Mouse (Mus musculus): ENCODE measurements around the gene Cd320. TPM values are rescaled to one million over a fixed set of nuclear protein-coding genes. Genes with fewer than 3 reads are reported as not detected.
"Not testable (repeated sequence)": the region's sequence is repeated elsewhere in the genome, so short reads cannot be mapped to it uniquely, and the experiment has no call there.

Gene Cd320
- polyA plus RNA-seq, 1 experiment, result 4.4 TPM

DNA sequence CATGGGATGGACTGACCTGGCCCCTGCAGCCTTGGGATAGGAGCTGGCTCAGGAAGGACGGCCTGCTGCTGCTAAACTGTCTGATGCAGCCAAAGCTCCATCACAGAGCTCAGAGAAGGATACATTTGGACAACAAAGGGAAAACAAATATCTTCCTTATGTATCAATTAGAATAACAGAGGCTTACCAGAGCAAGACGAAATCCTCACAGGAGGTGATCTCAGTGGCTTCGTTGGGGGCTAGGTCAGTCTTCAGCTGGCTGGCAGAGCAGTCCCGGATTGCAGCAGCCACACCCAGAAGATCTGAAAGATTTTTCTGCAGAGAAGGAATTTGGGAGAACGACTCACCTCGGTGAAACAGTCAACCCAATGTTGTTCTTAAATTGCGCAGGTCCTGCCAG, 49.5 kb downstream of the Cd320 start:
- no peak for TF ChIP-seq POLR2A (IDR thresholded peaks at IDR 0.05; ENCODE audit: borderline replicate concordance, low read depth, low read length)
- no peak for TF ChIP-seq CTCF (IDR thresholded peaks at IDR 0.05; ENCODE audit: low read depth, low read length)
- Histone ChIP-seq H3K4me3 (ENCODE audit: insufficient read depth, low read length) (no peak overlapping the region), H3K27ac (ENCODE audit: insufficient read depth, low read depth, low read length) (no peak overlapping the region), H3K4me1 (ENCODE audit: control insufficient read depth, insufficient read depth, low read length) (peaks cover 11% of the 10 kb centered on the region)

- peaks cover 11% of the 10 kb centered on the region for H3K4me1 ChIP-seq (ENCODE audit: control insufficient read depth, insufficient read depth, low read length)
- H3K27ac ChIP-seq (ENCODE audit: insufficient read depth, low read depth, low read length); H3K4me3 ChIP-seq (ENCODE audit: insufficient read depth, low read length): not testable (repeated sequence)
These were observed 50.1 kb downstream of the Cd320 start for GRCm38 (mm10) chr17:33893011-33893410.

GRCm38 (mm10) chr17:33897114-33897794, 54.4 kb downstream of the Cd320 start:
- TF ChIP-seq CTCF (IDR thresholded peaks at IDR 0.05; ENCODE audit: low read depth, low read length) (peak; percentile 46), POLR2A (IDR thresholded peaks at IDR 0.05; ENCODE audit: borderline replicate concordance, low read depth, low read length) (no peak)
- no peak overlapping the region for H3K4me3 ChIP-seq (ENCODE audit: insufficient read depth, low read length)
- H3K4me1 ChIP-seq (ENCODE audit: control insufficient read depth, insufficient read depth, low read length), result peaks cover 6% of the 10 kb centered on the region
- no peak overlapping the region for H3K27ac ChIP-seq (ENCODE audit: insufficient read depth, low read depth, low read length)

GRCm38 (mm10) chr17:33898193-33898592, 55.3 kb downstream of the Cd320 start:
- H3K4me3 ChIP-seq (ENCODE audit: insufficient read depth, low read length); H3K27ac ChIP-seq (ENCODE audit: insufficient read depth, low read depth, low read length): not testable (repeated sequence)
- peaks cover 12% of the 10 kb centered on the region for H3K4me1 ChIP-seq (ENCODE audit: control insufficient read depth, insufficient read depth, low read length)

Other genes starting within 250 kb of the Cd320 start
- 52.9 and 55.6 TPM in 2 replicates for gene Zfp414, start 214.0 kb upstream of the Cd320 start, polyA plus RNA-seq (2012; ENCODE audit: insufficient read depth, insufficient read length, missing spikeins)
- gene Pram1, start 205.0 kb upstream of the Cd320 start, polyA plus RNA-seq (2012; ENCODE audit: insufficient read depth, insufficient read length, missing spikeins), result 5.3 TPM in 1 of 2 replicates, not detected in the other
- gene Hnrnpm, start 156.2 kb upstream of the Cd320 start, polyA plus RNA-seq (2012; ENCODE audit: insufficient read depth, insufficient read length, missing spikeins), result 320 and 384 TPM in 2 replicates
- gene March2, start 124.4 kb upstream of the Cd320 start, polyA plus RNA-seq (2012; ENCODE audit: insufficient read depth, insufficient read length, missing spikeins), result 61.3 and 62.9 TPM in 2 replicates
- 128 TPM in 2 replicates for gene Rab11b, start 82.6 kb upstream of the Cd320 start, polyA plus RNA-seq (2012; ENCODE audit: insufficient read depth, insufficient read length, missing spikeins)
- 8.4 and 11.0 TPM in 2 replicates for gene Angptl4, start 61.3 kb upstream of the Cd320 start, polyA plus RNA-seq (2012; ENCODE audit: insufficient read depth, insufficient read length, missing spikeins)
- 27.5 and 33.3 TPM in 2 replicates for gene Kank3, start 32.6 kb upstream of the Cd320 start, polyA plus RNA-seq (2012; ENCODE audit: insufficient read depth, insufficient read length, missing spikeins)
- gene Rps28, start 18.5 kb upstream of the Cd320 start, polyA plus RNA-seq (2012; ENCODE audit: insufficient read depth, insufficient read length, missing spikeins), result 1,369 and 1,530 TPM in 2 replicates
- 197 and 199 TPM in 2 replicates for gene Ndufa7, start 18.5 kb upstream of the Cd320 start, polyA plus RNA-seq (2012; ENCODE audit: insufficient read depth, insufficient read length, missing spikeins)
- gene Gm7029, start 30.7 kb downstream of the Cd320 start, polyA plus RNA-seq (2012; ENCODE audit: insufficient read depth, insufficient read length, missing spikeins), result not detected in 2 replicates
- gene Kifc1, start 47.6 kb downstream of the Cd320 start, polyA plus RNA-seq (2012; ENCODE audit: insufficient read depth, insufficient read length, missing spikeins), result 35.5 and 36.3 TPM in 2 replicates
- 3.5 and 6.4 TPM in 2 replicates for gene Platr17, start 62.0 kb downstream of the Cd320 start, polyA plus RNA-seq (2012; ENCODE audit: insufficient read depth, insufficient read length, missing spikeins)
- gene Daxx, start 66.3 kb downstream of the Cd320 start, polyA plus RNA-seq (2012; ENCODE audit: insufficient read depth, insufficient read length, missing spikeins), result 58.1 and 69.3 TPM in 2 replicates
- 389 and 454 TPM in 2 replicates for gene Tapbp, start 72.8 kb downstream of the Cd320 start, polyA plus RNA-seq (2012; ENCODE audit: insufficient read depth, insufficient read length, missing spikeins)
- 21.8 and 24.0 TPM in 2 replicates for gene Zbtb22, start 72.8 kb downstream of the Cd320 start, polyA plus RNA-seq (2012; ENCODE audit: insufficient read depth, insufficient read length, missing spikeins)
- 209 and 216 TPM in 2 replicates for gene Rgl2, start 86.5 kb downstream of the Cd320 start, polyA plus RNA-seq (2012; ENCODE audit: insufficient read depth, insufficient read length, missing spikeins)
- gene Pfdn6, start 97.3 kb downstream of the Cd320 start, polyA plus RNA-seq (2012; ENCODE audit: insufficient read depth, insufficient read length, missing spikeins), result 54.1 and 54.9 TPM in 2 replicates
- 10.1 and 10.2 TPM in 2 replicates for gene Wdr46, start 97.6 kb downstream of the Cd320 start, polyA plus RNA-seq (2012; ENCODE audit: insufficient read depth, insufficient read length, missing spikeins)
- gene B3galt4, start 108.4 kb downstream of the Cd320 start, polyA plus RNA-seq (2012; ENCODE audit: insufficient read depth, insufficient read length, missing spikeins), result 8.3 and 8.7 TPM in 2 replicates
- 41.3 and 49.7 TPM in 2 replicates for gene Vps52, start 112.7 kb downstream of the Cd320 start, polyA plus RNA-seq (2012; ENCODE audit: insufficient read depth, insufficient read length, missing spikeins)
- gene Rps18, start 112.9 kb downstream of the Cd320 start, polyA plus RNA-seq (2012; ENCODE audit: insufficient read depth, insufficient read length, missing spikeins), result 1,144 and 1,230 TPM in 2 replicates
- 2,635 and 2,812 TPM in 2 replicates for gene H2-K1, start 157.3 kb downstream of the Cd320 start, polyA plus RNA-seq (2012; ENCODE audit: insufficient read depth, insufficient read length, missing spikeins)
- 22.8 and 22.9 TPM in 2 replicates for gene Ring1, start 181.6 kb downstream of the Cd320 start, polyA plus RNA-seq (2012; ENCODE audit: insufficient read depth, insufficient read length, missing spikeins)
- gene H2-Ke6, start 185.0 kb downstream of the Cd320 start, polyA plus RNA-seq (2012; ENCODE audit: insufficient read depth, insufficient read length, missing spikeins), result 64.2 and 78.0 TPM in 2 replicates
- gene Slc39a7, start 188.6 kb downstream of the Cd320 start, polyA plus RNA-seq (2012; ENCODE audit: insufficient read depth, insufficient read length, missing spikeins), result 62.3 and 70.1 TPM in 2 replicates
- 50.2 and 51.9 TPM in 2 replicates for gene Rxrb, start 188.7 kb downstream of the Cd320 start, polyA plus RNA-seq (2012; ENCODE audit: insufficient read depth, insufficient read length, missing spikeins)
- gene Col11a2, start 196.3 kb downstream of the Cd320 start, polyA plus RNA-seq (2012; ENCODE audit: insufficient read depth, insufficient read length, missing spikeins), result 0.51 and 0.61 TPM in 2 replicates
- 0.88 TPM in 1 of 2 replicates, not detected in the other for gene H2-Oa, start 249.2 kb downstream of the Cd320 start, polyA plus RNA-seq (2012; ENCODE audit: insufficient read depth, insufficient read length, missing spikeins)

Data from bone marrow macrophage, adult 2 months (primary cell).